Mouse (Mus musculus) hindbrain, embryonic 13.5 days (tissue): ENCODE measurements around the gene Syt3. TPM values are rescaled to one million over a fixed set of nuclear protein-coding genes. Genes with fewer than 3 reads are reported as not detected.

Source experiments
- ATAC-seq: fragments of 200-750 bp; cut with Nextera tagmentation; 2 replicates; pipeline ENCODE4 v1.8.0; 2017; ENCODE audit warnings: moderate TSS enrichment; ENCODE audit not compliant: low FRiP score
- H3K27ac ChIP-seq: fragments of 300-500 bp; sonication (generic); 2 replicates; pipeline ENCODE4 v1.5.1; 2015; ENCODE audit warnings: inconsistent platforms, mild to moderate bottlenecking, moderate library complexity
- H3K27me3 ChIP-seq: fragments of 300-500 bp; sonication (generic); 2 replicates; pipeline ENCODE4 v1.6.1; 2015; ENCODE audit warnings: mild to moderate bottlenecking, inconsistent platforms
- H3K36me3 ChIP-seq: fragments of 300-500 bp; sonication (generic); 2 replicates; pipeline ENCODE4 v1.6.1; 2015; ENCODE audit warnings: mild to moderate bottlenecking, inconsistent platforms
- H3K4me1 ChIP-seq: fragments of 300-500 bp; sonication (generic); replicated peaks from 2 replicates; pipeline ENCODE4 v1.6.1; 2015; ENCODE audit warnings: inconsistent platforms
- H3K4me2 ChIP-seq: fragments of 300-500 bp; sonication (generic); 2 replicates; pipeline ENCODE4 v1.6.1; 2015; ENCODE audit warnings: inconsistent platforms, mild to moderate bottlenecking, moderate library complexity
- H3K4me3 ChIP-seq: fragments of 300-500 bp; sonication (generic); 2 replicates; pipeline ENCODE4 v1.5.1; 2015; ENCODE audit warnings: mild to moderate bottlenecking, inconsistent platforms
- H3K9ac ChIP-seq: fragments of 300-500 bp; sonication (generic); 2 replicates; pipeline ENCODE4 v1.6.1; 2015; ENCODE audit warnings: mild to moderate bottlenecking, inconsistent platforms
- H3K9me3 ChIP-seq: fragments of 300-500 bp; sonication (generic); 2 replicates; pipeline ENCODE4 v1.6.1; 2016; ENCODE audit warnings: inconsistent platforms
- WGBS: fragments of 180-500 bp; shearing (Covaris S2); methylation state at CpG from one replicate; pipeline ENCODE4 v1.1.7; 2015; 5-methylcytosine and 5-hydroxymethylcytosine counted together
- polyA plus RNA-seq: library from polyadenylated mRNA; unstranded; fragments of >200 nt; fragmentation: Nextera tagmentation; extraction: Ambion mirVana; gene quantifications from 2 replicates; pipeline ENCODE4 v1.2.1, GENCODE M21; 2015

Syt3 gene
- polyA plus RNA-seq, 1 experiment from 2014 or later, result 26.1 TPM

- H3K36me3 ChIP-seq, result peaks cover 9% of the 10 kb centered on the region
- H3K27me3 ChIP-seq, result peaks cover 44% of the 10 kb centered on the region
- peak overlapping the region; percentile 77 for H3K9ac ChIP-seq
- peak overlapping the region; percentile 48 for H3K4me3 ChIP-seq
- WGBS, result under 1% methylated on average over 54 of the region's 54 CpGs
- peak; percentile 78 for ATAC-seq
- H3K9me3 ChIP-seq, result no peaks in the 10 kb centered on the region
- H3K4me2 ChIP-seq, result peak overlapping the region; percentile 89
- peaks cover 39% of the 10 kb centered on the region for H3K4me1 ChIP-seq
- H3K27ac ChIP-seq, result peak overlapping the region; percentile 95
Measured at GRCm38 (mm10) chr7:44359908-44360672, 23.8 kb upstream of the Syt3 start.

- WGBS, result 6% methylated on average over 21 of the region's 21 CpGs
- Histone ChIP-seq H3K27ac (peak overlapping the region; percentile 95), H3K4me2 (peak overlapping the region; percentile 89), H3K27me3 (peaks cover 37% of the 10 kb centered on the region), H3K4me1 (peaks cover 39% of the 10 kb centered on the region), H3K9ac (peak overlapping the region; percentile 77), H3K9me3 (no peaks in the 10 kb centered on the region), H3K36me3 (peaks cover 5% of the 10 kb centered on the region), H3K4me3 (peak overlapping the region; percentile 48)
- peak; percentile 34 for ATAC-seq
Measured at GRCm38 (mm10) chr7:44360792-44361301, 23.1 kb upstream of the Syt3 start.

GRCm38 (mm10) chr7:44372678-44373077 lies 11.2 kb upstream of the Syt3 start:
- WGBS, result 92% methylated on average over 8 of the region's 8 CpGs
- Histone ChIP-seq H3K36me3 (no peaks in the 10 kb centered on the region), H3K4me2 (no peak overlapping the region), H3K27ac (no peak overlapping the region), H3K9ac (no peak overlapping the region), H3K9me3 (no peaks in the 10 kb centered on the region), H3K4me3 (no peak overlapping the region), H3K27me3 (0 out of 2 replicates have a peak, but pooled peaks cover 3% of the 10 kb centered on the region), H3K4me1 (peaks cover 17% of the 10 kb centered on the region)
- ATAC-seq, result no peak

- 13% methylated on average over 7 of the region's 7 CpGs for WGBS
- no peak overlapping the region for H3K27ac ChIP-seq
Measured at GRCm38 (mm10) chr7:44373460-44373859, 10.4 kb upstream of the Syt3 start.

GRCm38 (mm10) chr7:44373889-44374652 lies 9.8 kb upstream of the Syt3 start:
- WGBS, result under 1% methylated on average over 19 of the region's 19 CpGs
- Histone ChIP-seq H3K4me1 (peaks cover 17% of the 10 kb centered on the region), H3K9me3 (no peaks in the 10 kb centered on the region), H3K9ac (peak overlapping the region; percentile 79), H3K27ac (peak overlapping the region; percentile 85), H3K4me3 (peak overlapping the region; percentile 58), H3K4me2 (peak overlapping the region; percentile 82), H3K36me3 (no peaks in the 10 kb centered on the region), H3K27me3 (0 out of 2 replicates have a peak, but pooled peaks cover 3% of the 10 kb centered on the region)
- ATAC-seq, result peak; percentile 91

More at GRCm38 (mm10) chr7:44373460-44373859, 10.4 kb upstream of the Syt3 start:
- no peaks in the 10 kb centered on the region for H3K9me3 ChIP-seq
- 0 out of 2 replicates have a peak, but pooled peaks cover 3% of the 10 kb centered on the region for H3K27me3 ChIP-seq
- peak; percentile 47 for ATAC-seq
- peak overlapping the region; percentile 79 for H3K9ac ChIP-seq
- H3K36me3 ChIP-seq, result no peaks in the 10 kb centered on the region
- H3K4me1 ChIP-seq, result peaks cover 17% of the 10 kb centered on the region
- peak overlapping the region; percentile 82 for H3K4me2 ChIP-seq
- H3K4me3 ChIP-seq, result peak overlapping the region; percentile 58

GRCm38 (mm10) chr7:44374756-44375155 lies 9.1 kb upstream of the Syt3 start:
- peak; percentile 22 for ATAC-seq
- Histone ChIP-seq H3K27me3 (0 out of 2 replicates have a peak, but pooled peaks cover 3% of the 10 kb centered on the region), H3K4me3 (peak overlapping the region; percentile 58), H3K36me3 (no peaks in the 10 kb centered on the region), H3K9ac (peak overlapping the region; percentile 79), H3K4me2 (peak overlapping the region; percentile 82), H3K9me3 (no peaks in the 10 kb centered on the region), H3K27ac (peak overlapping the region; percentile 85), H3K4me1 (peaks cover 17% of the 10 kb centered on the region)
- 0% methylated on average over 5 of the region's 5 CpGs for WGBS

- 0 out of 2 replicates have a peak, but pooled peaks cover 3% of the 10 kb centered on the region for H3K27me3 ChIP-seq
- H3K9me3 ChIP-seq, result no peaks in the 10 kb centered on the region
- peak overlapping the region; percentile 79 for H3K9ac ChIP-seq
- WGBS, result 4% methylated on average over 10 of the region's 10 CpGs
- ATAC-seq, result no peak
- H3K4me1 ChIP-seq, result peaks cover 17% of the 10 kb centered on the region
- H3K4me2 ChIP-seq, result peak overlapping the region; percentile 82
- H3K4me3 ChIP-seq, result peak overlapping the region; percentile 58
- H3K36me3 ChIP-seq, result no peaks in the 10 kb centered on the region
- peak overlapping the region; percentile 85 for H3K27ac ChIP-seq
Measured at GRCm38 (mm10) chr7:44375207-44375606, 8.7 kb upstream of the Syt3 start.

- Histone ChIP-seq H3K4me3 (no peak overlapping the region), H3K4me1 (peaks cover 17% of the 10 kb centered on the region), H3K27ac (no peak overlapping the region), H3K27me3 (0 out of 2 replicates have a peak, but pooled peaks cover 3% of the 10 kb centered on the region), H3K9ac (no peak overlapping the region), H3K4me2 (no peak overlapping the region), H3K36me3 (no peaks in the 10 kb centered on the region), H3K9me3 (no peaks in the 10 kb centered on the region)
- WGBS, result 62% methylated on average over 3 of the region's 3 CpGs
- ATAC-seq, result no peak
Measured at GRCm38 (mm10) chr7:44375793-44376192, 8.1 kb upstream of the Syt3 start.

GRCm38 (mm10) chr7:44378290-44378689 lies 5.6 kb upstream of the Syt3 start:
- Histone ChIP-seq H3K4me1 (peaks cover 29% of the 10 kb centered on the region), H3K9ac (no peak overlapping the region), H3K4me2 (no peak overlapping the region), H3K36me3 (no peaks in the 10 kb centered on the region), H3K27ac (no peak overlapping the region), H3K27me3 (0 out of 2 replicates have a peak, but pooled peaks cover 3% of the 10 kb centered on the region), H3K4me3 (no peak overlapping the region), H3K9me3 (no peaks in the 10 kb centered on the region)
- WGBS, result 50% methylated on average over 4 of the region's 4 CpGs
- ATAC-seq, result no peak

- Histone ChIP-seq H3K9ac (no peak overlapping the region), H3K9me3 (no peaks in the 10 kb centered on the region), H3K36me3 (no peaks in the 10 kb centered on the region), H3K4me2 (no peak overlapping the region), H3K27me3 (peaks cover 17% of the 10 kb centered on the region), H3K4me1 (peaks cover 32% of the 10 kb centered on the region), H3K27ac (peak overlapping the region; percentile 85), H3K4me3 (no peak overlapping the region)
- ATAC-seq, result no peak
- WGBS, result 60% methylated on average over 12 of the region's 12 CpGs
Measured at GRCm38 (mm10) chr7:44382541-44382940, 1.4 kb upstream of the Syt3 start.

- peak; percentile 74 for ATAC-seq
- no peak overlapping the region for H3K27ac ChIP-seq
- peaks cover 32% of the 10 kb centered on the region for H3K4me1 ChIP-seq
- H3K4me2 ChIP-seq, result peak overlapping the region; percentile 87
- H3K9me3 ChIP-seq, result no peaks in the 10 kb centered on the region
- peaks cover 26% of the 10 kb centered on the region for H3K27me3 ChIP-seq
- peak overlapping the region; percentile 80 for H3K9ac ChIP-seq
- 0% methylated on average over 17 of the region's 17 CpGs for WGBS
- H3K4me3 ChIP-seq, result peak overlapping the region; percentile 55
- no peaks in the 10 kb centered on the region for H3K36me3 ChIP-seq
Measured at GRCm38 (mm10) chr7:44384716-44385059, 786 bp downstream of the Syt3 start.

- Histone ChIP-seq H3K27me3 (peaks cover 26% of the 10 kb centered on the region), H3K9me3 (no peaks in the 10 kb centered on the region), H3K9ac (peak within 1 kb of the TSS; percentile 80), H3K4me2 (peak within 1 kb of the TSS; percentile 87), H3K36me3 (no peaks in the 10 kb centered on the region), H3K27ac (no peak within 1 kb of the TSS), H3K4me3 (peak within 1 kb of the TSS; percentile 55), H3K4me1 (peaks cover 32% of the 10 kb centered on the region)
- 83% methylated on average over 12 of the region's 12 CpGs for WGBS
- no peak for ATAC-seq
Measured at GRCm38 (mm10) chr7:44385720-44386119, 1.8 kb downstream of the Syt3 start, which contains the start of gene 1700008O03Rik. Gene 1700008O03Rik (minus strand): TSS chr7:44385820.
